Mouse (Mus musculus) C2C12 (cell line): ENCODE data around the gene Slc44a2.

Source experiments
- CTCF ChIP-seq: IDR thresholded peaks from one replicate; pipeline ENCODE4 v1.5.1; 2011; ENCODE audit not compliant: control insufficient read depth, insufficient read depth, insufficient read length
- MAX ChIP-seq: IDR thresholded peaks from one replicate; pipeline ENCODE4 v1.6.1; 2011; ENCODE audit warnings: mild to moderate bottlenecking, control low read depth
- MYOG ChIP-seq: IDR thresholded peaks from one replicate; pipeline ENCODE4 v1.6.1; 2011; ENCODE audit not compliant: control insufficient read depth, insufficient read length; ENCODE audit errors: extremely low read depth

- TF ChIP-seq MYOG (no peak), MAX (no peak), CTCF (no peak)
Measured at GRCm38 (mm10) chr9:21351178-21351577, 30.7 kb downstream of the Slc44a2 start.
